Mouse (Mus musculus): ENCODE measurements around the gene Gpbar1.
"Not testable (repeated sequence)": the region's sequence is repeated elsewhere in the genome, so short reads cannot be mapped to it uniquely, and the experiment has no call there.

Gpbar1 gene

DNA sequence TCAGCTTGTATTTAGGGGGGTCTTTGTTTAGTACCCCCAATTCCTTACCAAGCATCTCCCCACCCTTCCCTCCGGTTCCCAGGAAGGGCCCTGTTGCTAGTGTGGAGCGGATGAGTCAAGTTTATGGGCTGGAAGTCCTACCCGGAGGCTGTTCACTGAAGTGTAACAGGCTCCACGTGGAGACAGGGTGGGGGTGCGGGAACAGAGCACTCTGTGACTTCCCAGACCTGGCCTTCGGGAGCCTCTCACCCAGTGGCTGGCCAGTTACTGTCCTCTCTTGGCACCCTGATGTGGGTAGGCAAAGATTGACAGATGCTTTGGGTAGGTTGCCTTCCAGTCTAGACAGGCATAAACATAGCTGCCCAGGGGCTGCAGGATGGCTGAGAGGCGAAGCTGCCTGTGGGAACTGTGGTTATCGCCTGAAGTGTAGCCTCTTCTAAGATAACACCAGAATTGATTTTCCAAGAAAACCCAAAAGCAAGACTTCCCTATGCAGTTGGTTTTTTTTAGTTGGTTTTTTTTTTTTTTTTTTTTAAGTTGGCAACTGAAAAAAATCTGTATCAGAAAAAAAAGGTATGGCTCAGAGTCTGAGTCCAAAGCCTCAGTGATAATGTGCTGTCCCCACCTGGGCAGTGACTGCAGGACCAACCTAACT lies 340 bp upstream of the Gpbar1 start:
- no peak for DNase-seq (ENCODE audit: low read depth in 1 of 2, low spot score in 2 of 2)

GRCm38 (mm10) chr1:74278988-74279387 lies 638 bp downstream of the Gpbar1 start:
- no peak for DNase-seq (ENCODE audit: low read depth in 1 of 2, low spot score in 2 of 2)

DNA sequence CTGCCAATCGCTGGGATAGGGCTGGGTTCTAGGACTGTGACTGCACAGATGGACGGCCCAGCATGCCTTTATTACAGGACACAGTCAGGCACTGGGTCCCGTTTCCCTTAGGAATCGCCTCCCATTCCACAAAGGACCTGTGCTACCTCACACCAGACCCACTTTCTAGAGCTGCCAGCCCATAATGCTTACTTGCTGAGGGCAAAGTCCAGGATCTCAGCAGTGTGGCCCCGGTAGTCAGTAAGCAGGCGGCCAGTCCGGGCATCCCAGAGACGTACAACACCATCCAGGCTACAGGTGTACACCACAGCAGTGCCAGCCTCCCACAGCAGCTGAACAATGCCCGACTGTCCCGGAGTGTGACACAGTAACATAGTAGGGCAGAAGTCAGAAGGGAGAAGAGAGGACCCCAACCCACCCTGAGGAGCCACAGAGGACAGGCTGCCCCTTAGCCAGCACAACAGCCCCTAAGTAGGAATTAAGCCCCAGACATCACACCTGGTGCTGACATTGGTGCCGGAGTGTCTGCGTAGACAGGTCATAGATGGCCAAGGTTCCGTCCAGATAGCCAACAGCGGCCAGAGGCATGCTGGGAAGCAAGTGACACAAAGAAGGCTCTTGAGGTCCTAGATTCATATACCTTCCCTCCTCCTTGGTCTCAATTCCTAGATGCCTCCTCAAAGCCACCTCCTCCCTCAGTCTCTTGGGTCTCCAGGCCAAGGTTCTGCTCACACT lies 2.4 kb downstream of the Gpbar1 start:
- DNase-seq (ENCODE audit: low read depth in 1 of 2, low spot score in 2 of 2), result no peak

GRCm38 (mm10) chr1:74281372-74281771 lies 3.0 kb downstream of the Gpbar1 start:
- DNase-seq (ENCODE audit: low read depth in 1 of 2, low spot score in 2 of 2), result no peak

- no peak for DNase-seq (ENCODE audit: low read depth in 1 of 2, low spot score in 2 of 2)
These were observed 3.5 kb downstream of the Gpbar1 start for GRCm38 (mm10) chr1:74281886-74282285.

DNA sequence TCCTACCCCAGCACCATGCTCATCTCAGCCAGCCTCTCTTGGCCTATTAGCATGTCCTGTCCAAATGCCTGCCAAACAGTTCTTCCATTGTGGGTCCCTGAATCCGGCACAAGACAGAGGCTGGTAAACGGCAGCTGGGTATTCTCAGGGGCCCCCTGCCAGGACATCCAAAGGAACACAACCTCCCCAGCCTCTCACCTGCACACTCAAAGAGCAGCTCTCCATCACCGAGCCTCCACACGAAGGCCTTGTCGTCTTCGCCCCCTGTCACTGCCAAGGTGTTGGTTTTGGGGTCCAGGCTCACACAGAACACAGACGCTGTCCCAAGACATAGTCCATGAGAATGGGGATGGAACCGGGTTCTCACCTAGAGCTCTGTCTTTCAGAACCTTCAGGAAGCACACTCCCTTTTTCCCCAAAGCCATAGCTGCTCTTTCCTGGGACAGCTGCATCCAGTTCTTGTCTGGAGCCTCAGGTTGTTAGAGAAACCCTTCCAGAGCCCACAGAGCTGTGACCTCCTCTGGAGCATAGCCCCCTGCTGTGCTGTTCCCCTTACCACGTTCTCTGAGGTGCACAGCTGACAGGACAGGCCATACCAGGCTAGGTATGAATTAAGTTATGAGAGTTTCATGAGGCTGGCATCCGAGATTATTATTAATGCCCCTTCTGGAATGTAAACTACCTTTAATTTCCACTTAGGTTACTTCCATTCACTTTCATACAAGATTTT lies 4.7 kb downstream of the Gpbar1 start:
- DNase-seq (ENCODE audit: low read depth in 1 of 2, low spot score in 2 of 2), result no peak

- no peak for DNase-seq (ENCODE audit: low read depth in 1 of 2, low spot score in 2 of 2)
These were observed 5.5 kb downstream of the Gpbar1 start for GRCm38 (mm10) chr1:74283686-74284463.

GRCm38 (mm10) chr1:74284543-74285160 lies 6.3 kb downstream of the Gpbar1 start, which contains the start of the genes Aamp and Pnkd:
TSS of gene Aamp (minus strand) at chr1:74284738.
TSS of gene Pnkd (plus strand) at chr1:74284930.
- DNase-seq (ENCODE audit: low read depth in 1 of 2, low spot score in 2 of 2), result peak; percentile 100

DNA sequence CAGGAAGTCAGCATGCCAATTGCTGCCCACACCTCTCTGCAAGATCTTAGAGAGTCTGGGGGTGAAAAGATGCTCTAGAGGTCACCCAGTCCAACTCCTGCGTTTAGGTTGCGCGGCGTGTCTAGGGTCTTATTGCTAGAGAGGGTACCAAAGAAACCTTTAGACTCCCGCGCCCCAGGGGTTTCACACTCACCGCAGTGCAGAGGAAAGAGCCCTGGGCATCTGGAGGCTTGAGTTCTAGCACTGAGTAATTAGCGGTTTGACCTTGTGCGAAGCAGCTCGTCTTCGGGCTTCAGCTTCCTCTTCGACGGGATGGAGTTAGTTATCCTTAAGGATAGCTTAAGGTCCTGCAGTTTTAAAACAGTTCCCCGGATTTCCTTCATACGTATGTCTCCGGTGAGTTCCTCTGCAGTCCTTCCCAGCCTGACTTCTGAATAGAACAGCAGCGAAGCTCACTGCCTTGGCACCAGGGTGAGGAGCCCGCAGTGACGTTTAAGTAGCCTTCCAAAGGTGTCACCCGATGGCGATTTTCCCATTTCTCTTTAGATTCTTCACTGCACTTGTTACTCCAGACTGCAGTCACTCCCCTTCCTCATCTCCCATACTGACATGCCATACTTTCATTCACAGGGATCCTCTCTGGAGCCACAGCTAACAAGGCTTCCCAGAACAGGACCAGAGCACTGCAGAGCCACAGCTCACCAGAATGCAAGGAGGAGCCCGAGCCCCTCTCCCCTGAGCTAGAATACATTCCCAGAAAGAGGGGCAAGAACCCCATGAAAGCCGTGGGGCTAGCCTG lies 7.1 kb downstream of the Gpbar1 start:
- no peak for DNase-seq (ENCODE audit: low read depth in 1 of 2, low spot score in 2 of 2)

DNA sequence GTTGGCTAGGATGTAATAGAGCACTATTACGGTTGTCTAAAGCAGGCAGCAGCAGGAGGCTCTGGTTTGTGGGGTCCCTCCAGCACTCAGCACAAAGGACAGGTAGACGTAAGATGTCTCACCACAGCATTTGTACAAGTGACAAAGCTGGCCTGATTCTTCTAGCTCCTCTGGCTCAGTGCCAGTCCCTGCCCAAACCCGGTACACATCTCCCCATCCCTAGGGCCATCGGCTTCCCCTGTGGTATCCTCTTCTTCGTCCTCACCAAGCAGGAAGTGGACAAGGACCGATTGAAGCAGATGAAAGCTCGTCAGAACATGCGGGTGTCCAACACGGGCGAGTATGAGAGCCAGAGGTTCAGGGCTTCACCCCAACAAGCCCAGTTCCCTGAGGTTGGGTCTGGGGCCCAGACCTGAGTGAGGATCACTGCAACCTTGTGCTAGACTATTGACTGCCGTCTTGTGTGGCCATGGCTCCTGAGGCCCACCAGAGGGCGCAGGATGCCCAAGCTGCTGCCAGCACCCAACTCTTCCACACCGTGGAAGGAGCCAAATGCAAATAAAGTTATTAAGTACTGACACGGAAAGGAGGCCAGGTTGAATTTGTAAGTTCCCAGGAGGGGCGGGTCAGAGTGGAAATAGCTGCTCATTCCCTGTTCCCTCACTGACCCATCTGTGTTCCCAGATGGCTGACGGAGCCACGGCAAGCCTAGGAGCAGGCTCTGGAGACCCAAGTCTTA lies 8.7 kb downstream of the Gpbar1 start:
- DNase-seq (ENCODE audit: low read depth in 1 of 2, low spot score in 2 of 2), result not testable (repeated sequence)

DNA sequence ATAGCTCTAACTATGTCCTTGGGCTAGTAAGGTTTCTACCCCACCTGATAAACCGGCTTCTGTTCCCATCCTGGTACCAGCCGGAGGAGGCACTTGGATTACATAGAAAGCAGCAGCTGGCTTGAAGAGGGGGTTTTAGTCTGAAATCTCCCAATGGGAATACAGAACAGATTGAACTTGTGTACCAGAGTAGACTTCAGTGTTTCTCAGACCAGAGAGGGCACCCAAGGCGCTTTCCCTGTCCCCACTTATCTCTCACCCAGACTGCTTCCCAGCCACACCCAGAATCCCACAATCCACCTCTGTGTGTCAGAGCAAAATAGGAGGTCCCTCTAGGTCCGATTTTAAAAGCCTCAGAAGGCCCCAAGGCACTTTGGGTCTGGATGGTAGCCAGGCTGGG lies 10.0 kb downstream of the Gpbar1 start:
- no peak for DNase-seq (ENCODE audit: low read depth in 1 of 2, low spot score in 2 of 2)

DNA sequence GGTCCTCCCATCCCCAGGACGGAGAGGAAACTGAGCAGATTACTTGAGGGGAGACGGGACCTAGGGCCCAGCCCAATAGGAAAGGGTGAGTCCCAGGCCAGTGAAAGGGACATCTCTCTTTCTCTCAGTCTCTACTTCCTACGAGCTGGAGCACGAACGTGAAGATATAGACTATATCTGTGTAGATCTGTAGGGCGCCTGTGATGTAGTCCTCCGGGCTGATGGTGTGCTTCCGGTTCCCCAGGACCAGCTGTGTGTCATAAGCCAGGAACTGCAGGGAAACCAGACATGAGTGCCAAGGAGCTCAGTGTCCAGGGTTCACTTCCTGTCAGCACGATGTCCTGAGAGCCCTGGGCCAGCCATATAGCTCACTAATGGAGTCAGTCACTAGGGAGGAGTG lies 10.9 kb downstream of the Gpbar1 start:
- no peak for DNase-seq (ENCODE audit: low read depth in 1 of 2, low spot score in 2 of 2)

DNA sequence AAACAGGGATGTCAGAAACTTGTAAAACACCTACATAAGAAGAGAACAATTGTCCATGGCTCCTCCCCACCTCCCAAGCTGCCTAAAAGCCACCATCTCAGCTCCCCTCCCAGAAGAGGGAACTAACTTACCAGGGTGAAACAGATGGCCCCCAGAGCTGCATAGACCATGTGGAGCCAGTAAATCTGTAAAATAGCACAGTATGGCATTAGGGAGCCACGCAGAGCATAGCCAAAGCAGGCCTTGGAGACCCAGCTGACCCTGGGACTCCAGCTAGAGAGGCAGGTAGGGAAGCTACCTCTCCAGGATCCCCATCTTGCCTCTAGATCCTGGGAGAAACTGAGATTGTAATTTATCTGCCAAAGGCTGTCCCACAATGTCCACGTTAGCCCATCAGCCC lies 11.4 kb downstream of the Gpbar1 start:
- DNase-seq (ENCODE audit: low read depth in 1 of 2, low spot score in 2 of 2), result no peak

- no peak for DNase-seq (ENCODE audit: low read depth in 1 of 2, low spot score in 2 of 2)
These were observed 11.8 kb downstream of the Gpbar1 start for GRCm38 (mm10) chr1:74290141-74290540.

- no peak for DNase-seq (ENCODE audit: low read depth in 1 of 2, low spot score in 2 of 2)
These were observed 14.1 kb downstream of the Gpbar1 start for GRCm38 (mm10) chr1:74292331-74293020.

DNA sequence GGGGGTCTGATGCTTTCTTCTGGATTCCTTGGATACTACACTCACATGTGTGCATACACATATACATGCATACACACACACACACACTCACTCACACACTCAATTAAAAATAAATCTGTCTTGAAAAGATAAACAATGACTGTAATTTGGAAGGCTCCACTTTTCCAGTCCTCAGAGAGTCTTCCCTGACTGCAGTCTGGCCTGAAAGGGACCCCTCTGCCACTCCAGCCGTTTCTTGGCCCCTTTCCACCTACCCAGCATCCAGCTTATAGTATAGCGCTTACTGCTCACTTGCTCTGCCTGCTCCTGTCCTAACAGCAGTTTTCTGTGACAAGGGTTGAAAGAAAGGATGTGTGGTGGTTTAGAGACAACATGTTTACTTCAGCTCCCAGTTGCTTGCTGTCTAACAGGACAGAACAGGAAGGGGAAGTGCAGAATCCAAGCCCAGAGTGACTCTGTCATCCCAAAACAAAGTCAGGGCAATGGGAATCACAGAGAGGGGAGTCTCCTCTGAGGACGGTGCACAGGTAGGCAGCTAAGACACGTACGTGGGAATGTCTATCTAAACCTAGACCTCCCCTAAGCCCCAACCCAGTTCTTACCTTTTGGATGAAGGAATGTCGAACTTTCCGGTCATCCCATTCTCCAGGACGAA lies 15.1 kb downstream of the Gpbar1 start:
- DNase-seq (ENCODE audit: low read depth in 1 of 2, low spot score in 2 of 2), result no peak

- no peak for DNase-seq (ENCODE audit: low read depth in 1 of 2, low spot score in 2 of 2)
These were observed 15.8 kb downstream of the Gpbar1 start for GRCm38 (mm10) chr1:74294090-74294643.
